Mouse (Mus musculus): ENCODE results near the gene Cdc14b. TPM values are rescaled to one million over a fixed set of nuclear protein-coding genes. Genes with fewer than 3 reads are reported as not detected.

The Cdc14b gene
- polyA plus RNA-seq, 1 experiment from 2014 or later: 11.8 TPM

DNA sequence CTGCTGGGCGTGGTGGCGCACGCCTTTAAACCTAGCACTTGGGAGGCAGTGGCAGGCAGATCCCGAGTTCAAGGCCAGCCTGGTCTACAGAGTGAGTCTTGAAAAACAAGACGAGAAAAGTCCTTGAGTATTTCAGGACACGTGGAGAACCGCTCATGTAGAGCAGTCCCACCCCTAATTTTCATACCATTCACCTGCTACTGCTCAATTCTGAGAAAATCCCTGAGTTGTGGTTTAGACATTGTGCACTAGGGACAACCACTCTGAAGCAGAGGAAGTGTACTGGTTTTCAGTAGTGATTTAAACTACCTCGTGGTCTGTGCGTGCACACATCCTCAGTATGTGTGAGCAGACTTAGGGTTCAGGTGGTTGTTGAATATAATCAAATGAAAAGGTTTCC lies 89.5 kb downstream of the Cdc14b start:
- WGBS: 89% methylated on average over 9 of the region's 9 CpGs
- ATAC-seq (ENCODE audit: low FRiP score, low TSS enrichment): no peak
- 0 out of 2 replicates have a peak, but pooled peaks cover 3% of the 10 kb centered on the region for H3K36me3 ChIP-seq (ENCODE audit: control insufficient read depth, insufficient read depth, low read length)
- no peak for DNase-seq (ENCODE audit: low spot score)
- H3K4me2 ChIP-seq (replicated peaks; ENCODE audit: low read depth): no peak overlapping the region
- TF ChIP-seq CTCF (IDR thresholded peaks at IDR 0.05; ENCODE audit: low read depth) (no peak), EP300 (optimal IDR thresholded peaks at IDR 0.05) (no peak)
- H3K27ac ChIP-seq (replicated peaks): no peak overlapping the region
- H3K9me3 ChIP-seq (ENCODE audit: control insufficient read depth, low read length): no peaks in the 10 kb centered on the region
- no peak overlapping the region for H3K9ac ChIP-seq (ENCODE audit: low read length)
- no peaks in the 10 kb centered on the region for H3K27me3 ChIP-seq (ENCODE audit: control insufficient read depth, insufficient read depth, low read length)
- no peak overlapping the region for H3K4me3 ChIP-seq (ENCODE audit: low read depth, low read length)
- no peaks in the 10 kb centered on the region for H3K4me1 ChIP-seq (replicated peaks; ENCODE audit: control insufficient read depth, insufficient read depth)

DNA sequence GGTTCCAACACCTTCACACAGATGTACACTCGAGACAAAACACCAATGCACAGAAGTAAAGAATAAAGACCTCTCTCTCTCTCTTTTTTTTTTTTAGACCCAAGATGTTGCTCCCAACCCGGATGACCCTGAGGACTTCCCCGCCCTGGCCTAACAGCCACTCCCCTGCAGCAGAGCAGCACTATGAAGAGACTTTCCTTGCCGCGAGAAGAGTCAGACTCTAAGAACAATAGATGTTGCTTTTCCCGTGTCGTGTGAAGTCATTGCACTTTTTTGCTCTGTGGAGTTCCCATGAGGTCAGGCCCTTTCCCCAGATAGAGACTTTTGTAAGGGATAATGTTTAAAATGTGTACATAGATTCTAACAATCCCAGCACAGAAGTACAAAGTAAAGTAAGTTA lies 89.9 kb downstream of the Cdc14b start:
- H3K27me3 ChIP-seq (ENCODE audit: control insufficient read depth, insufficient read depth, low read length): no peaks in the 10 kb centered on the region
- no peak overlapping the region for H3K4me3 ChIP-seq (ENCODE audit: low read depth, low read length)
- ATAC-seq (ENCODE audit: low FRiP score, low TSS enrichment) (no peak), DNase-seq (ENCODE audit: low spot score) (no peak)
- 63% methylated on average over 7 of the region's 7 CpGs for WGBS
- TF ChIP-seq EP300 (optimal IDR thresholded peaks at IDR 0.05) (no peak), CTCF (IDR thresholded peaks at IDR 0.05; ENCODE audit: low read depth) (no peak)
- H3K4me2 ChIP-seq (replicated peaks; ENCODE audit: low read depth): no peak overlapping the region
- H3K27ac ChIP-seq (replicated peaks): no peak overlapping the region
- H3K36me3 ChIP-seq (ENCODE audit: control insufficient read depth, insufficient read depth, low read length): 0 out of 2 replicates have a peak, but pooled peaks cover 3% of the 10 kb centered on the region
- H3K4me1 ChIP-seq (replicated peaks; ENCODE audit: control insufficient read depth, insufficient read depth): no peaks in the 10 kb centered on the region
- no peak overlapping the region for H3K9ac ChIP-seq (ENCODE audit: low read length)
- no peaks in the 10 kb centered on the region for H3K9me3 ChIP-seq (ENCODE audit: control insufficient read depth, low read length)

DNA sequence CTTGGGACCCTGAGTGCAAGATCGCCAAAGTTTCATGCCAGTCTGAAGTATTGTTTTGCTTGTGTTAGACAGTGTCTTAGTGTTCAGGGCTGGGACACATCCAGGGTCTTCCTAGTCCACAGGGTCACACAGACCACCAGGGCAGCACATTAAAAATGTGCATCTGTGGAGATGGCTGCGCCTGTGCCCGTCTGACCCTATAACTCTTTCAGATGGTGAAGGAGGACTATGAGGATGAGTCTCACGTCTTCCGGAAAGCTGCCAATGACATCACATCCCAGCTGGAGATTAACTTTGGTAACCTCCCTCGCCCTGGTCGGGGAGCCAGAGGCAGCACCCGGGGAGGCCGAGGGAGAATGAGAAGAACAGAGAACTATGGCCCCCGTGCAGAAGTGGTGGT lies 90.7 kb downstream of the Cdc14b start:
- H3K4me1 ChIP-seq (replicated peaks; ENCODE audit: control insufficient read depth, insufficient read depth): no peaks in the 10 kb centered on the region
- H3K9ac ChIP-seq (ENCODE audit: low read length): no peak overlapping the region
- ATAC-seq (ENCODE audit: low FRiP score, low TSS enrichment): no peak
- DNase-seq (ENCODE audit: low spot score): no peak
- TF ChIP-seq CTCF (IDR thresholded peaks at IDR 0.05; ENCODE audit: low read depth) (no peak), EP300 (optimal IDR thresholded peaks at IDR 0.05) (no peak)
- no peak overlapping the region for H3K4me3 ChIP-seq (ENCODE audit: low read depth, low read length)
- H3K27me3 ChIP-seq (ENCODE audit: control insufficient read depth, insufficient read depth, low read length): no peaks in the 10 kb centered on the region
- no peak overlapping the region for H3K4me2 ChIP-seq (replicated peaks; ENCODE audit: low read depth)
- 0 out of 2 replicates have a peak, but pooled peaks cover 3% of the 10 kb centered on the region for H3K36me3 ChIP-seq (ENCODE audit: control insufficient read depth, insufficient read depth, low read length)
- no peak overlapping the region for H3K27ac ChIP-seq (replicated peaks)
- WGBS: 84% methylated on average over 10 of the region's 10 CpGs
- H3K9me3 ChIP-seq (ENCODE audit: control insufficient read depth, low read length): no peaks in the 10 kb centered on the region

DNA sequence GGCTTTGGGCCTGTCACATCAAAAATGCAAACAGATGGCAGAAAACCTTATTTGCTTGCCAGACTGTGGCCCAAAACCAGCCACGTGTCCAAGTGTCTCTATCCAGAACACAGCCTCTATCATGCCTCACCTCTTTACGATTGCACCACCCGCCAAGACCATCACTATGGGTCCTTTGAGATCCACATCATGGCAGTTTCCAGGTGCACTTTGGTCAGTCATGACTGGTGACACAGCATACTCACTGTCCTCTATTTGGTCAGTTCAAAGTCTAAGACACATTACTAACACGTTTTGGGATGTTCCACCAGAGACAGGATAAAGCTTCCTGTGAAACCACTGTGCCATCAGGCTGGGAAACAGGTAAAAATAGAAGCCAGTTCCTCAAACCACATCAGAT lies 91.5 kb downstream of the Cdc14b start:
- no peaks in the 10 kb centered on the region for H3K27me3 ChIP-seq (ENCODE audit: control insufficient read depth, insufficient read depth, low read length)
- TF ChIP-seq CTCF (IDR thresholded peaks at IDR 0.05; ENCODE audit: low read depth) (no peak), EP300 (optimal IDR thresholded peaks at IDR 0.05) (no peak)
- H3K27ac ChIP-seq (replicated peaks): no peak overlapping the region
- no peak for ATAC-seq (ENCODE audit: low FRiP score, low TSS enrichment)
- no peak overlapping the region for H3K4me2 ChIP-seq (replicated peaks; ENCODE audit: low read depth)
- no peak overlapping the region for H3K9ac ChIP-seq (ENCODE audit: low read length)
- no peaks in the 10 kb centered on the region for H3K4me1 ChIP-seq (replicated peaks; ENCODE audit: control insufficient read depth, insufficient read depth)
- 0 out of 2 replicates have a peak, but pooled peaks cover 3% of the 10 kb centered on the region for H3K36me3 ChIP-seq (ENCODE audit: control insufficient read depth, insufficient read depth, low read length)
- H3K4me3 ChIP-seq (ENCODE audit: low read depth, low read length): no peak overlapping the region
- WGBS: 87% methylated on average over 4 of the region's 4 CpGs
- no peak for DNase-seq (ENCODE audit: low spot score)
- no peaks in the 10 kb centered on the region for H3K9me3 ChIP-seq (ENCODE audit: control insufficient read depth, low read length)

DNA sequence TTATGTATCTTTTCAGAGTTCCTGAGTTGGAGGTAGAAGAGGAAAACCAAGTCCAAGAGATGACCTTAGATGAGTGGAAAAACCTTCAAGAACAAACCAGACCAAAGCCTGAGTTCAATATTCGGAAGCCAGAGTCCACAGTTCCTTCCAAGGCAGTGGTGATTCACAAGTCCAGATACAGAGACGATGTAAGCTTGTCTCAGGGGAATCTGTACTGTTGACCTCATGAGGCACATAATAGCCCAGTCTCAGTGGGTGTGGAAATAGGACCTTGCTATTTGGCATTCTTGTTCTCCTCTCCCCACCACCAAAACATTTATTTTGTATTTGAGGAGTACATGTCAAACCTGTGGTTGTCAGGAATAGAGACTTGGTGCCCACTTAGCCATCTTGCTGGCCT lies 93.0 kb downstream of the Cdc14b start:
- 80% methylated on average over 2 of the region's 2 CpGs for WGBS
- Histone ChIP-seq H3K4me2 (replicated peaks; ENCODE audit: low read depth) (no peak overlapping the region), H3K4me3 (ENCODE audit: low read depth, low read length) (no peak overlapping the region), H3K9me3 (ENCODE audit: control insufficient read depth, low read length) (no peaks in the 10 kb centered on the region), H3K27me3 (ENCODE audit: control insufficient read depth, insufficient read depth, low read length) (no peaks in the 10 kb centered on the region), H3K4me1 (replicated peaks; ENCODE audit: control insufficient read depth, insufficient read depth) (no peaks in the 10 kb centered on the region), H3K36me3 (ENCODE audit: control insufficient read depth, insufficient read depth, low read length) (peaks cover 5% of the 10 kb centered on the region; the same call in 1 of the 2 replicates), H3K9ac (ENCODE audit: low read length) (no peak overlapping the region), H3K27ac (replicated peaks) (no peak overlapping the region)
- DNase-seq (ENCODE audit: low spot score) (no peak), ATAC-seq (ENCODE audit: low FRiP score, low TSS enrichment) (no peak)
- TF ChIP-seq CTCF (IDR thresholded peaks at IDR 0.05; ENCODE audit: low read depth) (no peak), EP300 (optimal IDR thresholded peaks at IDR 0.05) (no peak)

DNA sequence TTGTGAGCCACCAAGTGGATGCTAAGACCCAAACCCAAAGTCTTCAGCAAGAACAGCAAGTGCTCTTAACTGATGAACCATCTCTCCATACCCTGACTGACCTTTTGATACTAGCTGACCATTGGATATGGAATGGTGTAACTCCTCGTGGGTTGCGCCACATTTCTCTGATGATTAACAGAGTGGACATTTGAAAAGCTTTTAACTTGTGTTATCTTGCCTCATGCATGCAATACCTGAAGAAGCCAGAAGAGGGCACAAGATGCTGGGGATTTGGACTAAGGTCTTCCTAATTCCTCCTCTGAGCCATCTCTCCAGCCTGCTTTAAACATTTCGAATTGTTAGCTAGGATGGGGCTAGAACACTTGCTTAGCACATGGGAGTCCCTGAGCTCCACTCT lies 94.2 kb downstream of the Cdc14b start:
- Histone ChIP-seq H3K36me3 (ENCODE audit: control insufficient read depth, insufficient read depth, low read length) (peaks cover 5% of the 10 kb centered on the region; the same call in 1 of the 2 replicates), H3K4me3 (ENCODE audit: low read depth, low read length) (no peak overlapping the region), H3K9me3 (ENCODE audit: control insufficient read depth, low read length) (no peaks in the 10 kb centered on the region), H3K4me2 (replicated peaks; ENCODE audit: low read depth) (no peak overlapping the region), H3K27me3 (ENCODE audit: control insufficient read depth, insufficient read depth, low read length) (no peaks in the 10 kb centered on the region), H3K4me1 (replicated peaks; ENCODE audit: control insufficient read depth, insufficient read depth) (no peaks in the 10 kb centered on the region), H3K27ac (replicated peaks) (no peak overlapping the region), H3K9ac (ENCODE audit: low read length) (no peak overlapping the region)
- TF ChIP-seq EP300 (optimal IDR thresholded peaks at IDR 0.05) (no peak), CTCF (IDR thresholded peaks at IDR 0.05; ENCODE audit: low read depth) (peak; percentile 78)
- DNase-seq (ENCODE audit: low spot score) (peak; percentile 54), ATAC-seq (ENCODE audit: low FRiP score, low TSS enrichment) (0 out of 2 replicates have a peak, but pooled peaks have one; percentile 52)
- WGBS: 67% methylated on average over 3 of the region's 3 CpGs
